Mouse (Mus musculus) layer of hippocampus, adult 9-11 months (tissue): ENCODE results near the gene Gm21987.

Source experiments
- DNase-seq: peaks from one replicate; pipeline ENCODE4 v3.0.0; 2022

Gene Gm21987

GRCm38 (mm10) chr16:38396155-38396554 lies 49.3 kb downstream of the Gm21987 start:
- DNase-seq, result no peak

DNA sequence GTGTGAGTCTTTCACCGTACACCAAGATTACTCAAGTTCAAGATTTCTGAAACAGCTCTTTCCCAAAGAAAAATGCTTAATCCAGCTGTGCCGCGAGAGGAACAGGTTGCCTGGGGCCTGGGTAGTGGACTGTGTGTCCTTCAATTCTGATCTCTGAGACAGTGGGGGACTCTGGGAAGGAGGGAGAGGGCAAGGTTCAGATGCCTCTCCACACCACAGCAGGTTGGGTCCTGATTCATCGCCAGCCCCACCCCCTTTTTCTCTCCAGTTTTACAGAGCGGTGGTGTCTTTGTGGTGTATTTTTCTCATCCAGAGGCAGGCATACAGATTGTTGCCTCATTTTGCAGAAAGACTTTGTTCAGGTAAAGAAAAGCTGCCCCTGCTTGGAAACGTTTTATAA lies 51.4 kb downstream of the Gm21987 start:
- DNase-seq, result no peak

DNA sequence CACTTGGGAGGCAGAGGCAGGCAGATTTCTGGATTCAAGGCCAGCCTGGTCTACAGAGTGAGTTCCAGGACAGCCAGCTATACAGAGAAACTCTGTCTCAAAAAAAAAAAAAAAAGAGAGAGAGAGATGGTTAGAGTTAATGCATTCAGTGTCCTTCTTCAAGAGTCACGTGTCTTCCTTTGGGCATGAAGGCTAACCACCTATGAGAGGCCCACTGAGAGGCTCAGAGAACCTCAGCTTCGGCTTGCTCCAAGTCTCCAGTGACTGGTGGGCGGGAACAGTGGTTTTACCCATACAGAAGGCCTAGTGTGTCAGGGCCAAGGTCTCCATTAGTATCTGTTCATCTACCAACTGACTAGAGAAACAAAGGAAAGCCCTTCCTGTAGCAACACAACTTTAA lies 52.2 kb downstream of the Gm21987 start:
- DNase-seq, result no peak

DNA sequence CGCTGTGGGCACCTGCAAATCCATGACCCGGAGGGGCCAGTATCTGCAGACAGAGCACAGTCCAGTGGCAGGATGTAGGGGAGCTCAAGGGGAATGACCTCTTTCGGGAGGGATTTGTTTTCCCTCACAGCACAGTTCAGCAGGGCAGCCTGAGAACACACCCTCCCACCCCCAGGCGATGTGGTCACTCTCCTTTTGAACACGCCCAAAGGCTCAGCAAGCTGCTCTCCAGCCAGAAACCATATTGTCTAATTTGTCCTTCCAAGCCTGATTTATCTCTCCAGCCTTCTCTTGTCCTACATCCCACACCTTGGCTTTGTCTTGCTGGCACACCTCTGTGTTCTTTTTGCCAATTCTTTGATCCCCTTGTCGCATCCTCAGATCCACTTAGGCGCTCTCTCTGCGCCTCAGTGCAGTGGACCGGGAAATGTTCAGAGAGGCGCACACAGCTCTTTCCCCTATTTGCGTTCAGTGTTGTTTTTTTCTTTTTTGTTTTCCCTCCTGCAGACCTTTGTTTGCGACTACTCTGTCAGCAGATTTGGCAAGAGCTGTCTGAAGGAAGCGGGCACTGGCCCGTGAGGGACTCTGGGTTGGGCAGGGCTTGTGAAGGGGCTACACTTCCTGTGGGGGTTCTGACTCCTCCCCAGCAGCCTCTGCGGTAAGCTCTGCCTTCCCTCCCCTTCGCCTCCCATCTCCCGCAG lies 52.8 kb downstream of the Gm21987 start:
- peak; percentile 52 for DNase-seq

GRCm38 (mm10) chr16:38400311-38400960 lies 53.6 kb downstream of the Gm21987 start:
- DNase-seq, result no peak

DNA sequence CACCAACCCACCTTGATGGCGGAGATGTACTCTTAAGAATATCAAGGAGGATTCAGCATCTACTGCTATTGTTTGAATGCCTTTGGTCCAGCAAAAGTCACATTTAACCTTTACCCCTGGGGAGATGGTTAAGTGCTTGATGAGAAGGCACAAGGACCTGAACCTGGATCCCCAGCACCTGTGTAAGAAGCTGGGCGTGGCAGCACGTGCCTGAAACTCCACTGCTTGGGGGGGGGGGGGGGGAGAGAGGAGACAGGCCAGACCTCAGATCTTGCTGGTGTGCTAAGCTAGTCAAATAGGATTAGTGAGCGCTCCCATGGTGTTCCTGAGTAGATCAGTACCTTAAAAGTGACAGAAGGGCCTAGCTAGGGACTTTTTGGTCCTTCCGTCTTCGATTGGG lies 54.6 kb downstream of the Gm21987 start:
- DNase-seq, result no peak

DNA sequence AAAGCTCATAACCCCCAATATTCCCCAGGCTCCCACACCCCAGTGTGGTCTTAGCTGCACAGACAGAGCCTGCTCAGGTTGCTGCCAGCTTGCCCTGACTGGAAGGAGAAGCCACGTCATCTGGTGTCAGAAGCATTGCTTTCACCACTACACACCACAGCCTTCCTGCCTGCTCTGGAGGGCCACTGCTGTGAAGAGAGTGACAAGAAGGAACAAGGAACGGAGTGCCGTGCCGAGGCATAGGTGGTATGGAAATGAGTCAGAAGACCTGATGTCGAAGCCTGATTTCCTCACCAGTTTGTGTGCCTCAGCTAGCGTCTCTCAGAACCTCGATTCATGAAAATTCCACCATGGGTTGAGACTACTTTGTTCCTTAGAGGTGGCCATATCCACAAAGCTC lies 56.8 kb downstream of the Gm21987 start:
- DNase-seq, result no peak

DNA sequence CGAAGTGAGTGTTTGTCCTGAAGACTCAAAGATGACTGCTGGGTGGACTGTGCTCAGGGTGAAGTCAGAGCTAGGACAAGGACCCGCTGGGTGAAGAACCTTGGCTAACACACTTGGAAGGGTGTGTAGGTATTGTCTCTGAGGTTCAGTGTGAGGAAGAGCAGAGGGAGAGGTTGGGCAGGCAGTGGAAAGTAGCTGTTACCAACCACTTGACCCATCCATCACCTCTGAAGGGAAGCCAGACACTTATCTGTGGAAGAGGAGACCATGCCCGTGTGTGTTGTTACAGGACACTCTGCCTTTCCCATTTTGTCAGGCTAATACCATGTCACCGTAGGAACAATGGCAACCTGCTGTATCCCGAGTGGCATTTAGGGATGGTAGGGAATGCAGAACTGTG lies 59.5 kb downstream of the Gm21987 start:
- DNase-seq, result no peak

DNA sequence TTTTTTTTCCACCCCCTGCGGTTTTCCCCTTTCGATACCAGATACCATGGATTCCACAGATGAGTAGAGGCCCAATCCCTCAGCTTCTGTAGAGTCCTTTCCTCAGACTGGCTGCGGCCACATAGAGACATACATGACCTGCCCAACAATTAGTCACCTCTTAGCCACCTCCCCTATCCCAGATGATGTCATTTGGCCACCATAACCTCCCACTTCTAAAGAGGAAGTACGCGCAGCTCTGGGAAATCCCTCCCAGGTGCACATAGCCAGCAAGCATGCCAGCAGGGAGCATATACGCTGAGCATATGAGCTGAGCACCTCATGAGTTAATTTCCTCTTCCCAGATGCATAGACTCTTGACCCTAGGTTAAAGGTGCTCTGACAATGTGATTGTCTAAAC lies 59.9 kb downstream of the Gm21987 start:
- DNase-seq, result no peak

- DNase-seq, result no peak
Observed at GRCm38 (mm10) chr16:38407584-38407983, 60.7 kb downstream of the Gm21987 start.

DNA sequence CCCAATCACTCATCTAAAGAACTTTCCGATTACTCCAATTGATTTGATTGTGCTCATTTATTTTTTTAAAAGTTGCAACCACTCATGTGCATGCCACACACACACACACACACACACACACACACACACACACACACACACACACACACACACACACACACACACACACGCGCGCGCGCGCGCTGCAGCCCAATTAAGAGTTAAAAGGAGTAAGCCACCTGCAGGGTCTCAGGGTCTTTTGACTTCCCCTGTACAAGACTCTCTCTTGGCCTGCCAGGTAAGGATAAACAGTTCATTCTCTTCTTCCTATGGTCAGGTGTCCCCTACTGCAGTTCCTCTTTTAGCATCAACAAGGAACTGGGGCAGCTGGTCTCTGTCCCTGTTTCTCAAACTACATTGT lies 61.6 kb downstream of the Gm21987 start:
- DNase-seq, result no peak
